Mouse (Mus musculus): ENCODE measurements around the gene Sipa1l3.

Sipa1l3 gene

DNA sequence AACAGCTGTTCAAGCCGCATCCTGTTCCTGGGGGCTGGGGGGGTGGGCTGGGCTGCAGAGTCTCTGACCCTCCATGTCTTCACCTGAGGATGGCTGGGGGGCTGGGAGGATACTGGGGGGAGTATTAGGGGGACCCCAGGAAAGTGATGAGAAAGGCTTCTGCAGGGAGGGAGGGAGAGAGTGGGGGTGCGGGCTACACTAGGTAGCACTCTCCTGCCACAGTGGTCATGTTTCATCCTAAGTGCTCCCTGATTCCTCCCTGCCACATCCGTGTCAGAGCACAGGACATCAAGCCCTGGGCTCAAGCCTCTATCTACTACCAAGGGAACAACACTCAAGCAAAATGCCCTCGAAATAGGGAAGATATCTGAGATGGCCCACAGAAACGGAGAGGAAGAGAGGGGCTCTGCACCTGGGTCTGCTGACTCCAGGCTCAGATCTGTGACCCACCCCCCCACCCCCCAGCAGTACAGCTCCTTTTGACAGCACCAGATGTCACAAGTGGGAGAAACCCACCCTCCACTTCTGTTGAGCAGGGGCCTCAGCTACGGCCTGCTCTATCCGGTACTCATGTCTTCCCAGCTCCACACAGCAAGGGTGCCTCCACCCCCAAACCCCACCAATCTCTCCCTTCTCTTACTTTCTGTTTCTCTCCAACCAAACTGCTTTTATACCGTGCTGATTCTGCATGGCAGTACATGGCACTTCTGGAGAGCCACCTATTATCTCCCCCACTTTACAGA lies 106.4 kb downstream of the Sipa1l3 start:
- no peak for DNase-seq (ENCODE audit: low spot score in 2 of 2)

DNA sequence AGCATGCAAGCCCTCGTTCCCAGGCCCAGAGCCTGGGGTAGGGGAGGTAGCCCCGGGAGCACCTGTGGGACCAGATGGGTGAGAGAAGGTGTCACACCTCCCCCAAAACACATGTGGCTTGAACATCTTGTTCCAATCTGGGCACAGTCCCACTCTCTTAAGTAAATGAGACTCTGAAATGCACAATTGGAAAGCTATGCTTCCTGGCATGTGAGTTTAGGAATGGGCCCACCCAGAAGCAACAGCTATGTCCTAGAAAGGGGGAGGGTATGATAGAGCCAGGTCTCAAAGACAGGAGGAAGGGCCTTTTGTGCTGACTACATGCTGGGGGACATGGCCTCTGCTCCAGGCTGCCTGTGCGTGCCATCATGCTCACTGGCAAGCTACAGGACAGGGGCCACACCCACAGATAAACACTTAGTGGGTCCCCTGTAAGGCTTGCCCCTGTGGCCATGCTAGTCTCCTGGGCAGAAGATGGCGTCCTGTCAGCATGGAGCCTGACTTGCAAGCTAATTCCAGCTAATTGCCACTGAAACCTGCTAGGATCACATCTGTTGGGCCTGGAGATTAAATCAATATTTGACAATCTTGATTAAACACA lies 107.1 kb downstream of the Sipa1l3 start:
- no peak for DNase-seq (ENCODE audit: low spot score in 2 of 2)

DNA sequence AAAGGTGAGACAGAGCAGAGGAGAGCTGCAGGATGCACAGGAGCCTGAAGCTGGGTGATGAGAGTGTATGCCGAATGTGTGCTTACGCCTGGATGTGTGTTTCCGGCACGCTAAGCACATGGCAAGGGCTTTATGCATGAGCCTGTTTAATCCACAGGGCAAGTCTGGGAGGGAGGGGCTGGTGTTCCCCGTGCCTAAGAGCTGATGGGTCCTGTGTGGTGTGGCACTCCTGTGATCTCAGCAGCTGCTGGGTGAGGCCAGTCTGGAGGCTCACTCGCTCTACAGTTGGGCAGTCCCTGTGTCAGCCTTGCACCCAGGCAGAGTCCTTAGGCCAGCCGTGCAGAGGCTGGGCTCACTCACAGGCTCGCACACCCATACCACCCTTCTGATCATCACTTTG lies 108.0 kb downstream of the Sipa1l3 start:
- DNase-seq (ENCODE audit: low spot score in 2 of 2), result no peak

DNA sequence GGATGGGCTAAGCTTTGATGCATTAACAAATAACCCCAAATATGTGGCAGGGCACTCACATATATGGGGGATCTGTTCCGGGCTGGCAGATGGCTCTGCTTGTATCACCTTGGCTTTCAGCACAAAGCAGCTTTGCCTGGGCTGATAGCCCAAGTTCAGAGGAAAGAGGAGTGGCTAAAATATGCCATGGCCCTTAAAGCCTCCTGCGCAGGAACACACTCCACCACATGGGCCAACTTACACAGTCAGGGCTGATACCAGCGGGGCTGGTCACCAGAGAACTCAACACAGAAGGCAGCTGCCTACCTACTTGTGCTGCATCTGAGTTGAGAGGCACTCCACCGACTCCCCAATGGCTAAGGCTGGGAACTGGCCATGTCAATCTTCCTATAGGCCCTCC lies 111.6 kb downstream of the Sipa1l3 start:
- DNase-seq (ENCODE audit: low spot score in 2 of 2), result no peak

DNA sequence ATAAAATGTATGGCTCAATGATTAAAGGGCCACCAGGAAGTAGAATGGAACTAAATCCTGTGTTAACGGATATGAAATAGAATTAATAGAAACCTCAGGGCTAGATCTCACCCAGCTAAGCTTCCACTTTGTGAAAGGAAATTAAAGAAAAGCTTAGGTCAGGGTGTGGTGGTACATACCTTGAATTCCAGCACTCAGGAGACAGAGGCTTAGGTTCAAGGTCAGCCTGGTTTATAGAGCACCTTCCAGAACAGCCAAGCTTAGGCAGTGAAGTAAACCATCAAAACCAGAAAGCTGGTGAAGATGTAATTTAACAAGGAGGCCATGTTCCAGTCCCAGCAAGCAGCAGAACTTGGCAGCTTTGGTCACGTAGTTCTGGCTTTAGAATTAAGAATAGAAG lies 114.3 kb downstream of the Sipa1l3 start:
- no peak for DNase-seq (ENCODE audit: low spot score in 2 of 2)

DNA sequence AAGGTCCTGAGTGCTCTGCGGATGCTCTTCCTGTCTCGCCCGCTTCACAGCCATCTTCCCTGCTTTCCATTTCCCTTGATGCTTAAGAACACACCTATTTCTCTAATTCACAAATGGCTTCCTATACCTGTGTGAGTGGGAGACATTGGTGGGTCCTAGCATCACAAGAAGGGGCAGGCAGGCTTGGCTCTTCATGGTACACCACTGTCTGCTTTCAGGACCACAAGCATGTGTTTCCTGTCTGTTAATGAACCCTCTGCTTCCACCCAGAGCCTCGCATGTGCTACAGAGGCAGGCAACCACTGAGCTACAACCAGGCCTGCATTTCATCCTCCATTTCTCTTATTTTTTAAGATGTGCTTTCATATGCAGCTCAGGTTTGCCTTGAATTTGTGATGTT lies 116.4 kb downstream of the Sipa1l3 start:
- no peak for DNase-seq (ENCODE audit: low spot score in 2 of 2)

DNA sequence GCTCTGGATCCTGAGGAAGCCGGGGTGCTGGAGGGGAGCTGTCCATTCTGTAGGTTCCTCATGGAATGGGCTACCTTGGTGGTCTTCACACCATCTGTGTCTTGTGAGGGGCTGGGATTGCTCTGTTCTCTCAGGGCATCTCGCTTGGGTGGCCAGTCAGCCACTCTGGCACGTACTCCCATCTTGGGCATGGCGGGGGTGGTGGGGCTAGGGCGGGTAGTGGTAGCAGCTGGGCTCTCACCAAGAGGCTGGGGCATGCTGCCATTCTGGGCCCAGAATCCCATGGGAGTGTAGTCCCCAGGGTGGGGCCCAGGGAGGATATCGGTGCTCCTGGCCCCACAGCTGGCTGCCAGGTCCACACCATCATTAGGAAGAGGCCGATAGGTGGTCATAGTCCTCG lies 118.0 kb downstream of the Sipa1l3 start:
- no peak for DNase-seq (ENCODE audit: low spot score in 2 of 2)

DNA sequence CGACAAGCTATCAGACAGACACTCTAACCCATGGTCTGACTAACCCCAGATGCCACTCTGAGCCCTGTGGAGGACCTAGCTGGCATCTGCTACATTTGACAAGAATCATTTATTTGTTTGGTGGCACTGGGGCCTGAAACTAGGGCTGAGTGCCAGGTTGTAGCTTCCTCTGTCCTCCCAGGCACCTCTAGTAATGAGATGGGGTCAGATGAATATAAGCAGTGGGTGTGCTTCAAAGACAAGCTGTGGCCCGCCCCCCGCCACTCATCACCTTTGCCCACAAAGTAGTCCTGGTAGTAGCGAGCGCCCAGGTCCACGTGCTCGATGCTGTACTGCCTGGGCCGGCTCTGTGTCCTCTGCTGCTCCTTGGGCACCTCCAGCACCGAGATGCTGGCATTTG lies 119.4 kb downstream of the Sipa1l3 start:
- DNase-seq (ENCODE audit: low spot score in 2 of 2), result no peak

DNA sequence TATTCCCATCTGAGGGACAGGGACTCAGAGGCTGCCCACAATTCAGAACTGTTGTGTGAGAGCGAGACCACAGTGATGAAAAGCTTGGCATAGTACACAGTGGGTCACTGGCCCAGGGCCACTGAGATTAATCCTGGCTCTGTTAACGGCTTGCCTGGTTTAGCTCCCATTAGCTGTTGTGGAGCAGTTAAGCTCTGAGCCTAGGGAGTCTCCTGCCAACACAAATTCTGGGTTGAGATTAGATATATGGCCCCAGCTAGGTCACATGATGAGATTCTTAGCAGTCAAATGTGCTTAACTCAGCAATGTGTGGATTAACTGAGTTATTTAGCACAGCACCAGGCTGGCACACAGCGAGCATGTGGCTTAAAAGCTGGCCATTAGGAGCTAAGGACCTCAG lies 121.0 kb downstream of the Sipa1l3 start:
- no peak for DNase-seq (ENCODE audit: low spot score in 2 of 2)

DNA sequence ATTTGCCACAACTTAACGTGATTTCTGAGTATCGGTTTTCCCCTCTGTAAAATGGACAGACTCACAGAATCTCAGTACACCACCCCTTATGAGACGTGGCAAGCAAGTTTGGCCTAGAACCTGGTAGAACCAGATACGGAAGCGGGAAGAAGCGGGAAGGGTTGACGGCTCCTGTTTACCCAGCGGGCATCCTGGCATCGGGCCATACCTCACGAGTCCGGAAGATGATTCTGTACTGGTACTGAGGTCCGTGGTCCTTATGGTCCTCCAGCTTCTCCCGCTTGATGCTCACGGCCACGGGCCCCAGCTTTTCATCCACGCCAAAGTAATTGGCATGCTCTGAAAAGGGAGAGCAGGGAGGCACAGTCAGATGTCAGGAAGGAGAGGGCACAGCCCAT lies 121.5 kb downstream of the Sipa1l3 start:
- DNase-seq (ENCODE audit: low spot score in 2 of 2), result no peak

DNA sequence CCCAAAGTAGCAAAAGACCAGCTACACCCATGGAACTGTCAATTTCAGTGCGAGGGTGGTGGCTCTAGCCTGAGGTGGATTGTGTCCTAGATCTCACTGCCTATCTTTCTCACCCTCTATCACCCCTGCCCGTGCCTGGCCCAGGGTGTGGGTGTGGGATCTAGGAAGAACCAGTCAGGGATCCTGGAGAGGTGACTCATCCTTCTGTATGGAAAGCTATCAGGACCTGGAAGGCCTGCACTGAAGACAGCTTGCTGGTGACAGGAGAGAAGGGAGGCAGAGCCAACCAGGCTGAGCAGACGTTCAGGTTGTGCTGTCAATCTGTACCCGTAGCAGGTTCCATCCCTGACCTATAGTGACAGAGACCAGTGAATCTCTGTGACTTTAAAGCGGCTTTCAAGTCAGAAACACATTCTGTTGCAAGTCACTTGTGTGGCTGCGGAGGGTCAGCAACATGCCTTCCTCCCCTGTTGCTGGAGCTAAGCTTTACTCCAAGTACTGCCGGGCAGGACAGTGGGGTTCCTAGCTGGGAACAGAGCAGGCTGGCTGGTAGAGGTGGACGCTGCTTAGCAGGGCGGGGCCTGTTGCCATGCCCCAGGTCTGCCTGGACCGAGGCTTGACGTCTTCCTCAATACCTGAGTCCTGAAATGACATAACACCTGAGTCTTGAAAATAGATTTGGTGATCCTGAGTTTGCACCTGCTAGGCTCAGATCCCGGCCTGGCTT lies 122.1 kb downstream of the Sipa1l3 start:
- no peak for DNase-seq (ENCODE audit: low spot score in 2 of 2)

DNA sequence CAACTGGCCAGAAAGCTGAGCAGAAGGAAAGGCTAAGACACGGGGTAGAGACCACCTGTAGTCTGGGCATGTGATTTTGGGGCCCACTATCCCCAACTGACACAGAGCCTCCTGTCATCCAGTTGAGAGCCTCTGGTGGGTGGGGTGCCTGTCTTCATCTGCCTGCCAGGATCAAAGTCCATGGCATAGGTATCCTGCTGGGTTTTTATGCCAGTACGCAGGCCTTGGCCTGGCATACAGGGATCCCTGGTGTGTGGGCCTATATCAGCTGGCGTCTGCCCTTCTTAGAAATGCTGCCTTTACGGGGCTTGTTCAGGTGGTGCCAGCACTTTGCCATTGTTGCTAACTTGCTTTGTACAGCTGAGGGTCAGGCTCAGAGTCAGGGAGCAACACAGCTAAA lies 123.3 kb downstream of the Sipa1l3 start:
- DNase-seq (ENCODE audit: low spot score in 2 of 2), result no peak

DNA sequence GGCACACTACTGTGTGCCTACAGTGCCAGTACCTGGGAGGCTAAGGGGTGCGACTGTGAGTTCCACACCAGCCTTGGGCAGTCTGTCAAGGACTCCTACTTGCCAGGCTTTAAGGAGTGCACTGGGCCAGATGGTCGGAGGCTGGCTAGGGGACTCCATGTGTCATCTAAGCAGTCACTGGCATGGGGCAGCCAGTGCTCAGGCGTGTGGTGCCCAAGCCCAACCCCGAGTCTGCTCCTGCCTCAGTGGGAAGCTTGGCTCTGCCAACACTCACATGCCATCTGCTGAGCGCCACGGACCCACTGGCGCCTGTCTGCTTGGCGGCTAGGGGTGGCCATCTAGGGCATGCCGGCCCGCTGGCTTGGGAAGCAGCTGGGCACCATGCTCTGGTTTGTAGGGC lies 125.1 kb downstream of the Sipa1l3 start:
- no peak for DNase-seq (ENCODE audit: low spot score in 2 of 2)

DNA sequence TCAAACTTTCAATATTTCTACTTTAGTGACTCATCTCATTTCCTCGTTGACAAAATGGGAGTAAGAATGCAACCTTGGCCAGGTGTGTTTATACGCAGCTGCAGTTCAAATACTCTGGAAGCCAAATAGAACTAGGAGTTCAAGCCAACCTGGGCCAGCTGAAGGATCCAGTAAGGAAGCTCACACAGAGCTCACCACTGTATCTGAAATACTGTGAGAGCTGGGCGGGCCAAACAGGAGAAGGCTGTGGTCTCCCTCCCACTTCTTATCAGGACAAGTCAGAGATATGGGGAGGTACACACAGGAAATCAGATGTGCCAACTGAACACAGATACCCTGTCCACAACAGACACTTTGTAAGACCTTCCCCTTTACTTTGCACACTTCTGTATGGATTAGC lies 125.6 kb downstream of the Sipa1l3 start:
- DNase-seq (ENCODE audit: low spot score in 2 of 2), result no peak

DNA sequence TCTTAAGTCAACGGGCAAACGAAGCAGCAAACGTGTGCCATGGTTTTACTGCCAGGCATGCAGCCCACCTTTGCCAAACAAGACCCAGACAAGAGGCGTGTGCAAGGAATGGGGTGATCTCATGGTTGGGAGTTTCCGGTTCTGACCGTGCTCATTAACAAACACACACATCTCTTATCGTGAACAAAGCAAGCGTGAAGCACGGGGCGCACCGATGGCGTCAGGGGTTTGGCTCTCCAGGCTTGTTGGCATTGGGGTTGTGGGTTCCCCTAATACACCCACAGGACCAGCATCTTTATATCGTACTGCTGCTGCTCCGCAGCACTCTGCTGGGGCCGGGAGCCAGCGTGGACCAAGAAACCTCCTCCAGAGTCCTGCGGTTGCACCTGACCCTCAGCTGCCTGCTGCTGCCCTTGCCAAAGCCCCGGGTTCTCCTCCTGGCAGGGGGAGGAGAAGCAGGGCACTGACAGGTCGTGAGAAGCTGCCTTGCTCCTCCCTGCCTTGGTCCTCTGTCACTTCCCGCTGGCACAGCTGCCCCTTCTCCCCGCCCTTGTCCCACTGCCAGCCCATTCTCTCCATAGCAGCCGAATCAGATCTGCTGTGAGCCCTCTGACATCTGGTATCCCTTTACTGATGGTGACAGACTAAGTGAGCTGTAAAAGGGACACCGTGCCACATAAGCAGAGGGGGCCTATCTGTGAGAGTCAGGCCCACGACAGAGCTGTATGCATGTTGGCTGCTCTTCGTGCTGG lies 126.5 kb downstream of the Sipa1l3 start:
- DNase-seq (ENCODE audit: low spot score in 2 of 2), result no peak

DNA sequence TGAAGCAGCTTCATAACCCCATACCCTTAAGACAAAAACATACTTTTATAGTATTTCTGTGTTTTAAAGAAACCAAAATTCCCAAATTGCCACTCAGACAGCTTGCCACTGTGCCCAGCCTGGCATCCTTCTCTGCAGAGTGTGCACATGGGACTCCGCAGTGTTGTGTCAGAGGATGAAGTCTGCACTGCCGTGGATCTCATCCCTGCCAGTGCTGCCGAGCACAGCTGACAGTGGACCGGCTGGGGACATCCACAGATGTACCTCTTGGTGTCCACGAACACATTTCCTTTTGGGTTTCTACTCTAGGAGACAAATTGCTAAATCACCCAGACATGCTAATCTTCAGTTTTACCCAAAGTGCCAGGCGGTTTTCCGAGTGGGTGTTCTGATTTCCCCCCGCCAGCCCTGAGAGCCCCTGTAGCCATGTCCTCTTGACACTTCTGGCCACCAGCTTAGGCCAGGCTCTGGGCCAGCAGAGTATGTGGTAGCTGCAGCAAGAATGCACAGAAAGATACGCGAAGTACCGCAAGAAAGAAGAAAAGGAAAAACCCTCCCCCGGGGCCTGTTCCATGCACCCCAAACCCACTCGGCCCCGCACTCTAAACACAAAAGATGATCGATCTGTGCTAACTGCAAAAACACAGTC lies 127.2 kb downstream of the Sipa1l3 start:
- DNase-seq (ENCODE audit: low spot score in 2 of 2), result no peak

DNA sequence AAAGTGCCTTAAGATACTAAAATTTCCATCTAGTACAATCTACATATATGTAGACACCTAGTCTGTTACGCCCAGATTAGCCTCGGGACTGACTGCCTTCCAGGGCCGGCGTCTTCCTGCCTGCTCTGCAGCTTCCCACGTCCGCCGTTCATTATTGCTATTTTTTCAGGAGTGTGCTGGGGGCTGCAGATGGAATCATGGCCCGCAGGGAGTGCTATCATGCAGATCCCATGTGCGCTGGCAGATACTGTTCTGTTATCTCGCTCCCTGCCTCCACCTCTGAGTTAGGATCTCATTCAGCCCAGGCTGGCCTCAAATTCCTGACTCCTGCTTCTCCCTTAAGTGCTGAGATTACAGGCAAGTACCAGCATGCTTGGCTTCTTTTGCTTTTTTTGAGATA lies 128.2 kb downstream of the Sipa1l3 start:
- DNase-seq (ENCODE audit: low spot score in 2 of 2), result no peak

DNA sequence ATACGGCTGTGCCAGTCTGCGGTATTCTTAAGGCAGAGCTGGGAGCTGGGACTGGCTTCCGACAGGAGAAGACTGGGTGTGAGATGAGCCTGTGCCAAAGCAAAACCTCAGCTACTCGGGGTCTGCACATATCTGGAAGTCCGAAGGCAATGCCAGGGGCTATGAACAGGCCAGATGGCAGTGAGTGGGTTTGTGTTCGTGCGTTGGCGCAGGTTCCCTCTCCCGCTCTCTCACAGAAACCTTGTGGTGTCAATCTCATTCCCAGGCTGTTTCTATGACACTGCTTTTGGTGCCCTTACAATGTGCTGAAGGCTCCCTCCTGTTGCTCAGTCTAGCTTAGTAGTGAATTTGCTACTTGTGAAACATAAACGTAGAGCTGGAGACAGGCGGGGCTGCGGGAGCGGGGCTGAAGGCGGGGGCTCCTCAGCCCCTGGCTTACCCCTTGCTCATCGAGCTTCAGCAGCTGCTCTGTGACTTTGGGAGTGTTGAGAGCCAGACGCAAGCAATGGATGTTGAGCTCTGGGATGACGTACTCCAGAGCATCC lies 130.8 kb downstream of the Sipa1l3 start:
- DNase-seq (ENCODE audit: low spot score in 2 of 2), result no peak

DNA sequence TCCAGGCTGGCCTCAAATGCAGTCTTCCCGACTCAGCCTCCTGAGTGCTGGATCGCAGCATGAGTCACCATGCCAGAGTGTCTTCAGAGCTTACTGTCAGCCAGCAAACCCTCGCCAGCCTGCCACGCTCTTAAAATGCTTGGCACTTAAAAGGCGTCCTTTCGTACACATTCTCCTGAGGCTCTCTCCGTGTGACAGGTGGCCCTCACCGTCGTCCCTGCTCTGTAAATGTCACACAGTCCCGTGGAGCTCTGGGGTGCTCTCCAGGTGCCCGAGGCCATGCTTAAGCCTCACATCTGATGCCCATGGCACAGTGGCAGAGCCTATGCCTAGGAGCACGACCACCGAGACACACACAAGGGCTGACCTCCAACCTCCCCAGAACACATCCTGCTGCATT lies 132.1 kb downstream of the Sipa1l3 start:
- DNase-seq (ENCODE audit: low spot score in 2 of 2), result no peak

DNA sequence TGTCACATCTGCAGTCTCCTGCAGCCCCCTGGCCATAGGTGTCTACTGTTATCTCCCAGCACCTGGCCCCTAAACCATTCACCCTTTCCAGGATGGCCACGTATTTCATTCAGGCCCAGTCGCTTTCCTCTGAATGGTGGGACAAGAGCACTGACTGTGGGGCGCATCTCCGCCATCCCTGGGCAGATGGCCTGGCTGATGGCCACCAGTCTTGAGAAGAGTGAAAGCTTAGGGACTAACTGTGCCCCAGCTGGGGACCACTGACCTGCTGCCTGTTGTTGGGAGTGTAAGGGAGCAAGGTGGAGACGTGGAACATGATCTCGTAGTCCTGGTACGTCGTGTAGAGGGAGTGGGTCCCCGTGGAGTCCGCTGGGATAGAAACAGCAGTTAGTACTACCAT lies 132.7 kb downstream of the Sipa1l3 start:
- DNase-seq (ENCODE audit: low spot score in 2 of 2), result no peak

DNA sequence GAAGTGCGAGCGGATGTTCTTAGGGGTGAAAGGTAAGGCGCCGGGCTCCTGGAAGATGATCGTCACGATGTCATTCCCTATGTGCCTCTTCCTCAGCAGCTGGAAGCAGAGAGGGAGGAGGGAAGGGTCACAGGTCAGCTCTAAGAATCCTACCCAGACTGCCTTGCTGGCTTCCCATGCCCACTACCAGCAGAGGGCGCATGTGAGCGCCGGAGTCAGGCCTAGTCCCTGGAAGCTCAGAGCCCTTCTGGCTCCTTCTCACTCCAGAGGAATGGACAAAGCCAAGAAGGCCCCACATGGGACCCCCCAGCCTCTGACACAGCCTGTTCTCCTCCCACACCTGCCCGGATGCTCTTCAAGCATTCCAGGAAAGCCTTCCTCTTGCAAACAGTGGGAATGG lies 135.2 kb downstream of the Sipa1l3 start:
- peak; percentile 71 to 87 for DNase-seq (ENCODE audit: low spot score in 2 of 2)

Data from spleen, postnatal 10 days (tissue).